Mouse (Mus musculus) ovary, adult 18-20 months (tissue): ENCODE measurements around the gene Tmem167.

Experiments
- DNase-seq: peaks from one replicate; pipeline ENCODE4 v3.0.0; 2022; ENCODE audit warnings: low spot score, mixed read lengths

The Tmem167 gene

DNA sequence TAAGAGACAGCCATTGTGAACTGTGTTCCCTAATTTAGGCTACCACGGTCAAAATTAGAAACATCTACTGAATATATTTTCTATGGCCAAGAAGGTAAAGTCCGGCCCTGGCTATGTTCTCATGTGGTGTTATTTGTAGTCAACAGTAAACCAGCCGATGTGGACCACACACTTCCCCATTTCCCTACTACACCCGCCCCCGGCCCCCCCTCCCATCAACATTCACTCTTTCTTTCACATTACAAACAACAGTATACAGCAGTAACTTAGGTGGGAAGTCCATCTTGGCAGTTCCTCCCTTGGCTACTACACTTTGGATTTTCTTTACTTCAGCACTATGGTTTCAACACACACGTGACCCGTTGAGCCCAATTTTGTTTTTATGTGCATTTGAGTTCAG lies 94.6 kb downstream of the Tmem167 start:
- DNase-seq, result no peak

DNA sequence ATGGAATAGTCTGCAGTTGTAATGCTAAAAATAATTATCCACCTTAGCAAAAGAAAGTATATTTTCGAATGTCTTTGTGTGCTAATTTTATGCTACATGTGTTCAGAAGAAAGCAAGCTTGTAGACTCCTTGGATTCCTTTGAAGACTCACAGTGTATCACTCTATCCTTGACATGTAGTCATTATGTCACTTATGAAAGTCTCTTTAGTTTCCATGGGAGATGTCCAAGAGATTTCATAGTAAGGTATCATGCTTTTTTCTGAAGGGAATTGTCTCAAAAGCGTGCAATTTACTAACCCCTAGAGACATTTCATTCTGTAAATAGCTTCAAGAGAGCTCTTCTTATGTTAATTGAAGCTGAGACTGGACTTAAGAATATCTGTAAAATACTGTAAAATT lies 97.8 kb downstream of the Tmem167 start:
- DNase-seq, result no peak

DNA sequence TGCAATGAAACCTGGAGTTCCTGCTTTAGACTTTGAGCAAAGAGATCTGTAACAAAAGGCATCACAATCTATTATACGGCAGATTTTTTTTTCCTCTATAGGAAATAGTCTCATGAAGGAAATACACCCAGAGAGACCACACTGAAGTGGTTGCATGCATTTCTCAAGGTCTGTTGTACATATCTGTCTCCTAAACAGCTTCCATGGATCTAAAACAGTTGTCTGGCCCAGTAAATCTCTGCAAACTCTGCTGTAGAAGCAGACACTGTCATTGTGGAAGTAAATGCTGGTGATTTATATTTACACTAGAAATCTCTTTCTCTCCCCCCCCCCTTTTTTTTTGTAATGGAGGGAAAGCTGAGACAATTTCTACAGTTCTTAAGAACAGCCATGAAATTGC lies 99.1 kb downstream of the Tmem167 start:
- DNase-seq, result no peak

DNA sequence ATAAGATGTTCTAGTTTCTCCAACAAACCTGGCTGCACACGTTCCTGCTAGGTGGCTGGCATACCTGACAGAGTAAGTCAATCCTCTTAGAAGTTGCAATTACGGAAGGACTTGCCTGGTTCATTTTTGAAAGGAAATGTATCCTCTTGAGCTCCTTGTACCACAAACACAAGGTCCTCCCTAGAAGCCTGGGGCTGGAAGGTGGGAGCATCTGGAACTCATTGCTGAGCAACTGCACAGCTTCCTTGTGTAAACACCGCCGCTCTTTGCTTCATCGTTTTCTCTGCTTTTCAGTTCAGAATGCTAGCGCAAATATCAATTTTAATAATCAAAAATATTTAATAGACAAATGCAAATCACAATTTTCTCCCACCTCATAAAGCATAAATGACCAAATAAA lies 102.9 kb downstream of the Tmem167 start:
- no peak for DNase-seq
